Mouse (Mus musculus) cerebellum, adult 11 months (tissue): ENCODE measurements at regions not wholly inside any gene's neighbourhood (a gene's known extent, or its start where the extent isn't known, plus 50 kb on each side); places are given as distances from the start of the nearest gene placed in this dataset.
A peak's percentile ranks its signal among the peaks of the same experiment; 100 is the strongest.

ENCODE experiments used
- DNase-seq: peaks from one replicate; pipeline ENCODE4 v3.0.0; 2022

- DNase-seq, result no peak
Observed at GRCm38 (mm10) chr11:17759224-17759623, 194.5 kb downstream of the Etaa1 start.

GRCm38 (mm10) chr11:17763411-17763810, 190.3 kb downstream of the Etaa1 start:
- peak; percentile 79 for DNase-seq

GRCm38 (mm10) chr11:17764146-17764545, 189.5 kb downstream of the Etaa1 start:
- DNase-seq, result no peak

- DNase-seq, result peak; percentile 54
Observed at GRCm38 (mm10) chr11:17768345-17768759, 185.3 kb downstream of the Etaa1 start.

GRCm38 (mm10) chr11:17768837-17769466, 184.7 kb downstream of the Etaa1 start:
- no peak for DNase-seq

- DNase-seq, result no peak
Observed at GRCm38 (mm10) chr11:17797632-17798031, 156.0 kb downstream of the Etaa1 start.

- DNase-seq, result no peak
Observed at GRCm38 (mm10) chr11:17807851-17808250, 145.8 kb downstream of the Etaa1 start.

- no peak for DNase-seq
Observed at GRCm38 (mm10) chr11:17811829-17812559, 141.7 kb downstream of the Etaa1 start.

- no peak for DNase-seq
Observed at GRCm38 (mm10) chr11:17842642-17843041, 111.0 kb downstream of the Etaa1 start.

- peak; percentile 6 for DNase-seq
Observed at GRCm38 (mm10) chr11:17852405-17852804, 101.3 kb downstream of the Etaa1 start.

GRCm38 (mm10) chr11:17853246-17853804, 100.3 kb downstream of the Etaa1 start:
- DNase-seq, result no peak

GRCm38 (mm10) chr11:17853832-17854231, 99.8 kb downstream of the Etaa1 start:
- no peak for DNase-seq

- DNase-seq, result no peak
Observed at GRCm38 (mm10) chr11:17859364-17860131, 94.1 kb downstream of the Etaa1 start.

- no peak for DNase-seq
Observed at GRCm38 (mm10) chr11:17864833-17865397, 88.8 kb downstream of the Etaa1 start.

- no peak for DNase-seq
Observed at GRCm38 (mm10) chr11:17870690-17871089, 83.0 kb downstream of the Etaa1 start.

- no peak for DNase-seq
Observed at GRCm38 (mm10) chr11:17871920-17872319, 81.8 kb downstream of the Etaa1 start.

GRCm38 (mm10) chr11:17883276-17883675, 70.4 kb downstream of the Etaa1 start:
- no peak for DNase-seq
